ENCODE assay signal across 28 mouse cellular contexts in the genomic region with DNA sequence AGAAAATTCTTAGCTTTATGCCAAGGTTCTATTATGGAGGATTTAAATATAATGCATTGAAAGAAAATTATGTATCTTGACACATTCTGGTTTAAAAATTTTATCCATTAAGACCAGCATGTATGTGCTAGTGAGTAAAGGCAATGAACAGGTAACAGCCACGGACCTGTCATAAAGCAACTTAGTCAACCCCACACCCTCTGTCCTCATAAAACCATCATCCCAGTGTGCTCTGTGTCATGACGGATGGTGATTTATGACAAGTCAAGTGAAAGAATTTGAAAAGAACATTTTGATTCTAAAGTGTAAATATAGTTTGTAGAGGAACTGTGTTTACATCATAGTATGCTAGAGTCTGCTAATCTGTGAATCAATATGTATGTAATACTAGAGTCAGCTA.
"Had no signal": no experiment of that assay in that cellular context is flagged by ENCODE, and none has a peak within 500 bp of the region (broad histone marks: within the 10 kb centered on the region; RNA-seq: fewer than 3 reads in every experiment).

No protein-coding gene starts in this region.

- H3K4me3 ChIP-seq: embryonic facial prominence, embryonic 10.5 days; embryonic facial prominence, embryonic 12.5 days; embryonic facial prominence, embryonic 13.5 days; embryonic facial prominence, embryonic 15.5 days; erythroblast, embryonic 14.5 days; forebrain, embryonic 10.5 days; forebrain, embryonic 12.5 days; forebrain, embryonic 13.5 days; forebrain, embryonic 15.5 days; gastrocnemius, adult 2 months; heart, adult 2 months had no signal

- H3K27ac ChIP-seq: embryonic facial prominence, embryonic 10.5 days; embryonic facial prominence, embryonic 12.5 days; embryonic facial prominence, embryonic 13.5 days; embryonic facial prominence, embryonic 15.5 days; forebrain, embryonic 10.5 days; forebrain, embryonic 12.5 days; forebrain, embryonic 13.5 days; forebrain, embryonic 15.5 days; gastrocnemius, adult 2 months; heart, adult 2 months had no signal

- H3K9ac ChIP-seq: embryonic facial prominence, embryonic 12.5 days; embryonic facial prominence, embryonic 13.5 days; embryonic facial prominence, embryonic 15.5 days; forebrain, embryonic 12.5 days; forebrain, embryonic 13.5 days; forebrain, embryonic 15.5 days; forebrain, postnatal 0 days had no signal

- H3K36me3 ChIP-seq: embryonic facial prominence, embryonic 10.5 days; embryonic facial prominence, embryonic 12.5 days; embryonic facial prominence, embryonic 13.5 days; embryonic facial prominence, embryonic 15.5 days; forebrain, embryonic 10.5 days; forebrain, embryonic 12.5 days; forebrain, embryonic 15.5 days had no signal

- ATAC-seq: forebrain, embryonic 13.5 days; forebrain, embryonic 14.5 days; forebrain, embryonic 15.5 days; forebrain, embryonic 16.5 days; forebrain, postnatal 0 days had no signal

- H3K27me3 ChIP-seq: embryonic facial prominence, embryonic 12.5 days; embryonic facial prominence, embryonic 13.5 days; embryonic facial prominence, embryonic 15.5 days; forebrain, embryonic 12.5 days; forebrain, embryonic 13.5 days; forebrain, embryonic 15.5 days had no signal

- H3K9me3 ChIP-seq: embryonic facial prominence, embryonic 10.5 days; embryonic facial prominence, embryonic 12.5 days; embryonic facial prominence, embryonic 13.5 days; embryonic facial prominence, embryonic 15.5 days; forebrain, embryonic 10.5 days; forebrain, embryonic 12.5 days; forebrain, embryonic 13.5 days; forebrain, embryonic 15.5 days had no signal

- H3K4me2 ChIP-seq: embryonic facial prominence, embryonic 12.5 days; embryonic facial prominence, embryonic 13.5 days; embryonic facial prominence, embryonic 15.5 days; forebrain, embryonic 12.5 days; forebrain, embryonic 13.5 days; forebrain, embryonic 15.5 days had no signal

- DNase-seq: cerebellum, adult 2 months; cerebellum, adult 8-10 months; cerebellum, adult 9-11 months; cerebellum, postnatal 10 days; cerebellum, postnatal 14 days; cerebellum, postnatal 25 days; cerebellum, postnatal 36 days; embryo, embryonic 11 days; forebrain, postnatal 0 days; gastrocnemius, adult 2 months; gastrocnemius, postnatal 10 days; gastrocnemius, postnatal 14 days; gastrocnemius, postnatal 25 days; gastrocnemius, postnatal 36 days; heart, adult 11 months; heart, adult 18-20 months; heart, adult 2 months had no signal

- H3K4me1 ChIP-seq: embryonic facial prominence, embryonic 10.5 days; embryonic facial prominence, embryonic 12.5 days; embryonic facial prominence, embryonic 13.5 days; embryonic facial prominence, embryonic 15.5 days; forebrain, embryonic 10.5 days; forebrain, embryonic 12.5 days; forebrain, embryonic 13.5 days; forebrain, embryonic 15.5 days had no signal
